Mouse (Mus musculus): ENCODE measurements around the gene Klhl31. TPM values are rescaled to one million over a fixed set of nuclear protein-coding genes. Genes with fewer than 3 reads are reported as not detected.

Gene Klhl31
- 0.94 and 2.5 TPM in 2 replicates for polyA plus RNA-seq (2016; fragmentation: Nextera tagmentation; extraction: Ambion mirVana)

DNA sequence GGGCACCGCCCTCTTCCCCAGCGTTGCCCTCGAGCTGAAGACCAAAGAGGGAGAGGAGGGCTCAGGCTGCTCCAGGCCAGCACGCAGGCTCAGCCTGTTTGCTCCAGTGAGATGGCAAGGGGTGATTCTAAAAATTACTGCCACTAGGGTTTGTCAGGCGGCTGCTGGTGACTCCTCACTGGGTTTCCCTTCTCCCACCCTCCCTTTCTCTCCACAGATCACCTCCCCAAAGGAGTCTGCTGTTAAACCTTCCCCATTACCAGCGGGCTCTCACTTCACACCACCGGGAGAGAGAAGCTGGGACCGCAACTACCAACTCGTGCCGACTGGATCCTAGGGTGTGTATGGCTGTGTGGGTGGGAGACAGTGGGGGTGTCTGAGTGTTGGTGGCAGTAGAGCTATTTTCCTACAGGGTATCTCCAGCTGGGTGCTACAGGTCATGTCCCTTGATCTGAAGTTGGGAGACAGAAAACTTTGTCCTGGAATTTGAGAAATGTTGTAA lies at the start of gene Klhl31:
Gene Klhl31 (plus strand): TSS at position 51 of the 502 bp plus-strand sequence.
- H3K27ac ChIP-seq = no peak within 1 kb of the TSS
- H3K4me2 ChIP-seq (replicated peaks) = 0 out of 2 replicates have a peak within 1 kb of the TSS, but pooled peaks have one; percentile 1
- no peaks in the 10 kb centered on the region for H3K9me3 ChIP-seq (replicated peaks)
- H3K4me1 ChIP-seq = no peaks in the 10 kb centered on the region
- WGBS = 53% methylated on average over 10 of the region's 10 CpGs
- no peaks in the 10 kb centered on the region for H3K36me3 ChIP-seq
- ATAC-seq (ENCODE audit: low FRiP score) = no peak
- H3K4me3 ChIP-seq = no peak within 1 kb of the TSS
- H3K9ac ChIP-seq = no peak within 1 kb of the TSS
- H3K27me3 ChIP-seq = no peaks in the 10 kb centered on the region

DNA sequence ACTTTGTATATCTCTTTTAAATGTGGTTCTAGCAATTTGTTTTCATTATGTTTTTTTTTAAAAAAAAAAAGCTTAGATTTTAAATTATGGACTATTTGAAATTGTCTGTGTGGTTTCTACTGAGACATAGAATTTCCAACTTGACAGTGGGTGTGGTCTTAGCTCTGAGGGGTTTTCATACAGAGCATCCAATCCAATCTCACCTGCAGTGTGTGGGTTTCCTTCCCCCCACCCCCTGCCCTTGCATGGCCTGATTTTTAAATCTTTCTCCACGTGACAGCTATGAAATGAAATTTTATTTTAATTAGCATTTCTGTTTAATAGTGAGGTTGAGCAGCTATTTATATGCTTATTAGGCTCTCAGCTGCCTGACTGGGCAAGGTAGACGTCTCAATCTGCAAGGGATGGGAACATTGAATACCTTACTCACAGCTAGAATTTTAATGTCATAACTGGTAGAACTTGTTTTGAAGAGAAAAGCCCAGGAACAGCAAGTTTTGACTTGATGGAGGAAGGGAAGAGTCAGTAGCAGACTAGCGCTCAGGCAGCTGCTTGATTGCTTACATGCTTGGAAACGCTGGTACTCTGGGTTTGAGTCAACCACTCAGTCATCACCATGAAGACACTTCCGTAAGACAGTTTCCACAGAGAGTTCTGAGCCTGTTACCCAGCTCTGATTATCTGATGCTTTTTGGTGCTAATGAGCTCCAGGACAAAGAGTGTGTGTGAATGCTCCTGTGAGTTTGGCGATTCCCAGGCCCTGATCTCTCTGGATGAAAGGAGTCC lies 49.3 kb upstream of the Klhl31 start:
- H3K4me2 ChIP-seq (replicated peaks) = no peak overlapping the region
- no peak; the same call in 1 of the 2 replicates for ATAC-seq (ENCODE audit: low FRiP score)
- H3K4me3 ChIP-seq = no peak overlapping the region
- H3K9me3 ChIP-seq (replicated peaks) = no peaks in the 10 kb centered on the region
- no peaks in the 10 kb centered on the region for H3K27me3 ChIP-seq
- H3K36me3 ChIP-seq = no peaks in the 10 kb centered on the region
- H3K27ac ChIP-seq = no peak overlapping the region
- H3K4me1 ChIP-seq = no peaks in the 10 kb centered on the region
- no peak overlapping the region for H3K9ac ChIP-seq
- WGBS = 55% methylated on average over 6 of the region's 6 CpGs

DNA sequence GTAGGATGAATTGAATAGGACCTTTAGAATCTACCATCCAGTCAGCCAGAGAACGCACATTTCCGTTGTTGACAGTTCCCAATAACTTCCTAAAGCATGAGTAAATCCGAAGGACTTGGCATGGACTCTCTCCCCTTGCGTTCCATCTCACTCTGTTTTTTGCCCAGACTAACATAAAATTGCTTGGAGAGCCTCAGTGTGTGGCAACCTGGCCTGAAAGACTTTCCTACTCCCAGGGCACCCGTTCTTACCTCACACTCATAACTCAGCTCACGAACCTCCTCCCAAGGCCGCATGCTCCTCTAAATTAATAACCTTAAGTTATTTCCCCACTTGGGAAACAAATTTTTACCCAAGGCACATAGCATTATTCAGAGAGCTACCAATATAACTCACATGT lies 48.7 kb upstream of the Klhl31 start:
- Histone ChIP-seq H3K27ac (no peak overlapping the region), H3K4me2 (replicated peaks) (no peak overlapping the region), H3K27me3 (no peaks in the 10 kb centered on the region), H3K9ac (no peak overlapping the region), H3K36me3 (no peaks in the 10 kb centered on the region), H3K4me1 (no peaks in the 10 kb centered on the region), H3K9me3 (replicated peaks) (no peaks in the 10 kb centered on the region), H3K4me3 (no peak overlapping the region)
- no peak for ATAC-seq (ENCODE audit: low FRiP score)
- WGBS = 83% methylated on average over 7 of the region's 7 CpGs

DNA sequence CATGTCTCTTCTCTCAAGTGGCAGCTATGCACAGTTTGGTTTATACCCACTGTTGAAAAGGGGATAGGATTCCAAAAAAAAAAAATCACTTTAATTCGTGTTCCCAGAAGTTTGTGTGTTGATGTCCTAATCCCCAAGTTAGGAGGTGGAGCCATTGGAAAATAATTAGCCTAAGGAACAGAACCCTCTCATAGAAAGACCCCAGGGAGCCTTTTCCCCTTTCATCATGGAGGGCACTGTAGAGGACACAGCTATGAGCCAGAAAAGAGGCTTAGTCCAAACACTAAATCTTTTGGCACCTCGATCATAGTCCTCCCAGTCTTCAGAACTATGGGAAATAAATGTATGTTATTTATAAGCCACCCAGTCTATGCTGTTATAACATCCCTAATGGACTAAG lies 46.8 kb upstream of the Klhl31 start:
- no peaks in the 10 kb centered on the region for H3K4me1 ChIP-seq
- H3K4me3 ChIP-seq = no peak overlapping the region
- no peak overlapping the region for H3K4me2 ChIP-seq (replicated peaks)
- WGBS = 49% methylated on average over 2 of the region's 2 CpGs
- H3K9ac ChIP-seq = no peak overlapping the region
- no peaks in the 10 kb centered on the region for H3K9me3 ChIP-seq (replicated peaks)
- H3K27ac ChIP-seq = no peak overlapping the region
- H3K27me3 ChIP-seq = peaks cover 3% of the 10 kb centered on the region
- ATAC-seq (ENCODE audit: low FRiP score) = no peak
- H3K36me3 ChIP-seq = no peaks in the 10 kb centered on the region

DNA sequence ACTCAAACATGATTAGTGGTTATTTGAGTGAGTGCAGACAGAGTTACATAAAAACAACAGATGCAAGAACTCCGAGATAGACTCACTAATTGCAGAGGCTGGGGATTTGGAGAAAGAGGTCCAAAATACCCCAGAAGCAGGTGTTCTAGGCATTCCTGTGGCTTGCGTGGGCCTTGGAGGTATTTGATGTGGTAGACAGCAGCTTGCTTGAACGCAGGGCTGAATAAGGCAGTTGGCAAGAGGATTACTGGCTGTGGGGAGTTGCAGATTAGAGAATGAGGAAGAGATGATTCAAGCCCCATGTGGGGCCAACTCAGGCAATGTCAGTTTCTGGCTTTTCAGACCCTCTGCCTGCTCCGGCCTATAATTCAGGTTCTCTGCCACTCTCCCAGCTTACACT lies 43.9 kb upstream of the Klhl31 start:
- no peaks in the 10 kb centered on the region for H3K36me3 ChIP-seq
- no peak overlapping the region for H3K4me3 ChIP-seq
- no peak for ATAC-seq (ENCODE audit: low FRiP score)
- H3K9ac ChIP-seq = no peak overlapping the region
- 0 out of 2 replicates have a peak, but pooled peaks cover 4% of the 10 kb centered on the region for H3K4me1 ChIP-seq
- H3K27me3 ChIP-seq = peaks cover 3% of the 10 kb centered on the region
- H3K9me3 ChIP-seq (replicated peaks) = no peaks in the 10 kb centered on the region
- WGBS = 69% methylated on average over 4 of the region's 4 CpGs
- no peak overlapping the region for H3K27ac ChIP-seq
- H3K4me2 ChIP-seq (replicated peaks) = no peak overlapping the region

DNA sequence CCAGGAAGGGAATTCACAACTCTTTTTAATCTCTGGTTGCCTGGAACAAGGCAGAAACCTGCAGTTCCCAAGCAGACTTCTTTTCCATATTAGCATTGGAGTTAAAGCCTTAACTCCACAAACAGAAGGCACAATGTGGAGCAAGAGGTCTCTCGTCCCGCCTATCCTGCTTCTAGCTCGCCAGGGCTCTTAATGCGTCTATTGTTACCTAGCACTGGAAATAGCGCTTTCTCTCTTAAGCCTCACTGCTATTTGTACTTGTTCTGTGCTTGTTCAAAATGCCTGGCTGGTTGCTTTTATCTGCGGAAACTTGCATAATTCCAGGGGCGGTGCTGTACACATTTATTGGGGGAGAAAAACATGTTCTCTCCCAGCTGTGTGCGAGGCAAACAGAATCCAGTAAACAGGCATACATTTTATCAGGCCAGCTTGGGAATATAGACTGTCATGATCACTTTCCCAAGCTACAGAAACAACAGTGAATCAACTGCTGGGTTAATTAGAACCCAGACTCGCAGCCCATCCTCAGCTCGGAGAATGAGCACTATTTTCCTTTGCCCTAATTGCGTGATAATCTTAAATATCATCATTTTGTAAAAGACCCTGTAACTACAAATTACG lies 41.2 kb upstream of the Klhl31 start:
- Histone ChIP-seq H3K27me3 (peaks cover 3% of the 10 kb centered on the region), H3K4me3 (no peak overlapping the region), H3K9ac (no peak overlapping the region), H3K9me3 (replicated peaks) (no peaks in the 10 kb centered on the region), H3K27ac (0 out of 2 replicates have a peak overlapping the region, but pooled peaks have one; percentile 30), H3K4me1 (0 out of 2 replicates have a peak, but pooled peaks cover 4% of the 10 kb centered on the region), H3K36me3 (no peaks in the 10 kb centered on the region), H3K4me2 (replicated peaks) (no peak overlapping the region)
- no peak for ATAC-seq (ENCODE audit: low FRiP score)
- WGBS = 47% methylated on average over 12 of the region's 12 CpGs

DNA sequence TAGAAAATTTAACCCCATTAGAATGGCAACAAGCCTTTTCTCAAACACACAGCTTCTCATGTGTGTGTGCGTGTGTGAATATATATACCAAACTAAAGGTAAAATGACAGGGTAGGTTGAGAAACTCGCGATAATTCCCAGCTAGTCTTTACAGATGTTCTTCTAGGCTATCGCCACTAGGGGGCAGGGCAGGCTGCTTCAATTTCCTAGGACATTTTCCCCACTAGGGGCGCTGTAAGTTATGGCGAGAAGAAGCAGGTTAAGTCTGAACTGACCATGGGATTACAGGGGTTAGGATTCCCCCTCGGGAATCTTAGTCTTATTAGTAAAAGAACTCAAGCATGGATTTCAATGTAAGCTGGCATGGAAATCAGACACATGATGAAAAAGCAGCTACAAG lies 39.9 kb upstream of the Klhl31 start:
- 32% methylated on average over 7 of the region's 7 CpGs for WGBS
- H3K9ac ChIP-seq = no peak overlapping the region
- H3K9me3 ChIP-seq (replicated peaks) = no peaks in the 10 kb centered on the region
- H3K4me1 ChIP-seq = 0 out of 2 replicates have a peak, but pooled peaks cover 4% of the 10 kb centered on the region
- no peaks in the 10 kb centered on the region for H3K36me3 ChIP-seq
- no peak overlapping the region for H3K4me2 ChIP-seq (replicated peaks)
- ATAC-seq (ENCODE audit: low FRiP score) = no peak
- no peak overlapping the region for H3K4me3 ChIP-seq
- peaks cover 3% of the 10 kb centered on the region for H3K27me3 ChIP-seq
- H3K27ac ChIP-seq = no peak overlapping the region

DNA sequence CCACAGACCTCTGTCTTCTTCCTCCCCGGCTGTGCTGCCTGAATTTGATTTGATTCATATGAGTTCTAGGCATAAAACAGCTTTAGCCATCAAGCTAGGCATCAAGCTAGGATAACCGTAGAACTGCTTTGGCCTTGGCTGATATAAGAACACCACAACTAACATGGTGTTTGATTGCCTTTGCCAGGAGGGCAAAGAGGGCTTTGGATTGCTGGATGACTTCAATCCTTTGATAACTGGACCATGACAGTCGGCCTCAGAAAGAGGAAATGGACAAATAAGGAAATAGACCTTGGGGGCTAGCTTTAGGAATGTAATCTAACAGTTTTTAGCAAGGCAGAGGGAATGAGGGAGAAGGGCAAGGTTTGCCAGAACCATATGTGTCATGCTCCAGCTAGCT lies 37.7 kb upstream of the Klhl31 start:
- ATAC-seq (ENCODE audit: low FRiP score) = no peak
- WGBS = 60% methylated on average over 3 of the region's 3 CpGs

DNA sequence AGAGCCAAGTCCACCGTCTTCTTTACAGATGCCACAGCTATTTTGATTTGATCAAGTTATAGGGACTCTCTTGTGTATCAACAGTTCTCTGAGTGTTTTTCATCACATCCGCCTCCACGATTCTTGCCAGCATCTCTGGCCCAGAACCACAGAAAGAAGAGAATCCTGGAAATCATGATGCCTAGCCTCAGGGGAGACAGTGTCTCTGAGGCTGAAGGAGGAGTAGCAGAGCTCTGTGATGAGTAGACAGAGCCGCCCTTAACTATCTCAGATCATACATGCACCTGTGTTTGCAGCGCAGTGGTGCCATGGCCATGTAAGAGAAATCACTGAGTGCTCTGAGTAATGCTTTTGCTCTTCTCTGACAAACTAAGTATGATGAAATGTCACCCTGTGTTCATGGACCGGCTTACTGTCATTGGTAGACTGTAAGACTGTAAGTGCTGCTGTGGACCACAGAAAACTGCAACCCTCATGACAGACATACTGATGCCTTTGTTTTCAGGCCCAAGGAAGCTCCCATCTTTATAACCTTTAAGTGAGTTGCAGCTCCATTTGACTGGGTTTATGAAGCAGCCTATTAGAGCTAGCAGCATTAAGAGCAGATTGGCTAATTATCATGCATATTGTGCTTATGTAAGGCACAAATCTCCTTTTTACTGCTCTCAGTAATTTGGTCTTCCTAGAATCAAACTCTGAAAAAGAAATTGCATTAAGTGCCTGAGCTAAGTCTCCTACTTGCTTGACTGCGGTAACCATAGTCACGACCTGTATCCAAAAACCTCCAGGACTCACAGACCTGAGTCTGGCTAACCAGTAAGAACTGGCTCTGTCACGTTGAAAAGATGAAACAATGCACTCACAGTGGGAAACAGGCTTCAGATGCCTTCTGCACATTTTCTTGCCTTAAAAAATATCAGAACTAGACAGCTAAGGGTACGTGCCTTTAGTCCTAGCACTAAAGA lies 33.7 kb upstream of the Klhl31 start:
- Histone ChIP-seq H3K27me3 (no peaks in the 10 kb centered on the region), H3K9ac (no peak overlapping the region), H3K4me1 (no peaks in the 10 kb centered on the region), H3K27ac (no peak overlapping the region), H3K9me3 (replicated peaks) (no peaks in the 10 kb centered on the region), H3K36me3 (no peaks in the 10 kb centered on the region), H3K4me3 (no peak overlapping the region), H3K4me2 (replicated peaks) (no peak overlapping the region)
- ATAC-seq (ENCODE audit: low FRiP score) = no peak
- 82% methylated on average over 10 of the region's 10 CpGs for WGBS

More for the DNA sequence above, 37.7 kb upstream of the Klhl31 start:
- H3K4me3 ChIP-seq = no peak overlapping the region
- 0 out of 2 replicates have a peak, but pooled peaks cover 4% of the 10 kb centered on the region for H3K4me1 ChIP-seq
- H3K27me3 ChIP-seq = peaks cover 3% of the 10 kb centered on the region
- H3K9me3 ChIP-seq (replicated peaks) = no peaks in the 10 kb centered on the region
- H3K27ac ChIP-seq = no peak overlapping the region
- no peaks in the 10 kb centered on the region for H3K36me3 ChIP-seq
- no peak overlapping the region for H3K9ac ChIP-seq
- no peak overlapping the region for H3K4me2 ChIP-seq (replicated peaks)

DNA sequence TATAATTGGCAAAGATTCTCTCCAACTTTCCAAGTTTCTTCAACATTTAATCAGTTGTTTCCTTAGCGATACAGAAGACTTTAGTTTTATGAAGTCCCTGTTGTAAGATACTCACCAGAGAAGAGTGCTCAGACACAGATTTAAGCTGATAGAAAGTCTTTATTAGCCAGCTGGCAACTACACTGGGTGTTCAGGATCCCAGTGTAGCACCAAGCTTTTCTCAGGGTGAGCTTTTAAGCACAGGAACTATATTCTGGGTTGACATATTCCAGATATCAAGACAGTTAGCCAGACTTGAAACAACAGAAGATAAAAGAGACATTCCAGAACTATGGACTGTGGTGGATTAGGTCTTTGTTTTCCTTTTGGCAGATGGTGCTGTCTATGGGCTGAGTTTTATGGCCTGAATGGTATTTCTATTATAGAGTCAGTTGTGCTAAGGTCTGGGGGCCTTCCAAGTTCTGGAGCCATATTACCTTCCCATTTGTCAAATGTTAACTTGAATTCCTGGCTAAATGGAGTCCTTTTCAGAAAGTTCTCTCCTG lies 32.3 kb upstream of the Klhl31 start:
- Histone ChIP-seq H3K36me3 (no peaks in the 10 kb centered on the region), H3K27me3 (no peaks in the 10 kb centered on the region), H3K27ac (no peak overlapping the region), H3K4me1 (no peaks in the 10 kb centered on the region), H3K4me2 (replicated peaks) (no peak overlapping the region), H3K9me3 (replicated peaks) (no peaks in the 10 kb centered on the region), H3K9ac (no peak overlapping the region), H3K4me3 (no peak overlapping the region)
- ATAC-seq (ENCODE audit: low FRiP score) = no peak
- WGBS = 90% methylated on average over 1 of the region's 1 CpGs

DNA sequence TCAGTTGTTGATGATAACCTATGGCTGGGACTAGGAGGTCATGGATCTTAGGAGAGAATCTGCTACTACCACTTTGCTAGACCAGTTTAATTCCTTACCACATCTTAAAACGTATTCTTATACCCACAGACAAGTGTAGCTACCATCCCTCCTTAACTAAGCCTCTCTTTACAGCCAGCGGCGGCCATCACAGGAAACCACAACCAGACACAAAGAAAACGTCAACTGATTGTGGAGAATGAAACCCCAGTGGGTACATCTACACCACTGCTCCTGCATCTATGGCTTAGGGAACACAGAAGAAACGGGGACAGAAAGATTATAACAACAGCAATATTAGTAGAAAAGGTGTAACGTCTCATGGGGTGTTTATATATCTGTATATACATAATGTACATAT lies 29.0 kb upstream of the Klhl31 start:
- Histone ChIP-seq H3K27me3 (no peaks in the 10 kb centered on the region), H3K9ac (no peak overlapping the region), H3K27ac (no peak overlapping the region), H3K4me1 (no peaks in the 10 kb centered on the region), H3K36me3 (no peaks in the 10 kb centered on the region), H3K9me3 (replicated peaks) (no peaks in the 10 kb centered on the region), H3K4me3 (no peak overlapping the region), H3K4me2 (replicated peaks) (no peak overlapping the region)
- no peak for ATAC-seq (ENCODE audit: low FRiP score)
- WGBS = 82% methylated on average over 6 of the region's 6 CpGs
